Mouse (Mus musculus): ENCODE measurements around the gene Dgkg.

- TF ChIP-seq CTCF (IDR thresholded peaks at IDR 0.05; ENCODE audit: insufficient read depth, low read depth, low read length) = no peak
- no peak for TF ChIP-seq POLR2A (IDR thresholded peaks at IDR 0.05; ENCODE audit: insufficient read depth, low read depth, low read length)
These were observed 56.8 kb downstream of the Dgkg start for GRCm38 (mm10) chr16:22600108-22600699.

Measured in olfactory bulb, adult 2 months (tissue).